Mouse (Mus musculus): ENCODE data around the gene Lurap1. TPM values are rescaled to one million over a fixed set of nuclear protein-coding genes. Genes with fewer than 3 reads are reported as not detected.

Gene Lurap1
- polyA plus RNA-seq, 1 experiment from 2014 or later = 2.8 TPM

DNA sequence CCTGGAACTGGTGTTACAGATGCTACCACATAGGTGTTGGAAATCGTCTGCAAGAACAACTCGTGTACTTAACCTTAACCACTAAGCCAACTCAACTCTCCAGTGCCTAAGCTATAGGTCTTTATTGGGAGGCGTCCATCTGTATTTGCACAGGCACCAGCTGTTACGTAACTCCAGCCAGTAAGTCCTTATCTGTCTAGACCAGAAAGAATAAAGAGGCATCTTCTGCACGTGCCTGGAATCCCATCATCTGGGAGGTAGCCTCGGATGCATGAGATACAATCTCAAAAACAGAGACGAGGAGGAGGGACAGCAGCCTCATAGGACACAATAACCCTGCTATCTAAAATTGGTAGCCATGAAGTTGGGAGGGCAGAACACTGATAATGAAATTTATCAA is 50.2 kb downstream of the Lurap1 start:
- H3K9ac ChIP-seq (replicated peaks; ENCODE audit: low read depth) = no peak overlapping the region

DNA sequence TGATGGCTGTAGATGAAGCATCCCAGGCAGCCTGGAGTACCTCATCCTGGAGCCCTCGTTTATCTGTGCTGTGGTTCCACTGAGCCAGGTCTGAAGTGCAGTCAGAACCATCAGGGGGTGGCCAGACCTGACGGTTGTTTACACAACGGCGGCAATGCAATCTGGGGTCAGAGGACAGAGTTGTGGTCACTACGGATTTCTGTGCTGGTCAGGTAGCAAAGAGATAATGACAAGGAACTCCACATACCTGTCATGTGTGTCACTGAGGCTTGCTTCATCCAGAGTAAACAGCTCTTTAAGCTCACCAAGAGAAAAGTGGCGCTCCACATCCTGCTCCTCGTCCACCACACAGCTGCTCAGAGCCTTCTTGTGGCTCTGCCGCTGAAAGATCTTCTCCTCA is 53.9 kb downstream of the Lurap1 start:
- H3K9me3 ChIP-seq (ENCODE audit: low read length) = no peaks in the 10 kb centered on the region
- H3K9ac ChIP-seq (replicated peaks; ENCODE audit: low read depth) = no peak overlapping the region
- 56% methylated on average over 8 of the region's 8 CpGs for WGBS
- H3K4me3 ChIP-seq (ENCODE audit: low read depth, low read length) = no peak overlapping the region
- H3K36me3 ChIP-seq (ENCODE audit: insufficient read depth, low read length) = peaks cover 54% of the 10 kb centered on the region
- ATAC-seq = no peak
- no peaks in the 10 kb centered on the region for H3K4me1 ChIP-seq (ENCODE audit: insufficient read depth, low read depth, low read length)
- no peak overlapping the region for H3K27ac ChIP-seq (ENCODE audit: low read length)
- no peak for DNase-seq (ENCODE audit: low spot score)
- H3K4me2 ChIP-seq (replicated peaks; ENCODE audit: low read depth, low read length) = no peak overlapping the region
- no peaks in the 10 kb centered on the region for H3K27me3 ChIP-seq (replicated peaks; ENCODE audit: insufficient read depth, low read length)
- TF ChIP-seq EP300 (IDR thresholded peaks at IDR 0.05) (no peak), CTCF (IDR thresholded peaks at IDR 0.05) (no peak)

More for the DNA sequence above, 50.2 kb downstream of the Lurap1 start:
- TF ChIP-seq EP300 (IDR thresholded peaks at IDR 0.05) (no peak), CTCF (IDR thresholded peaks at IDR 0.05) (no peak)
- Histone ChIP-seq H3K36me3 (ENCODE audit: insufficient read depth, low read length) (peaks cover 32% of the 10 kb centered on the region), H3K4me1 (ENCODE audit: insufficient read depth, low read depth, low read length) (no peaks in the 10 kb centered on the region), H3K9me3 (ENCODE audit: low read length) (no peaks in the 10 kb centered on the region), H3K27ac (ENCODE audit: low read length) (no peak overlapping the region), H3K4me2 (replicated peaks; ENCODE audit: low read depth, low read length) (no peak overlapping the region), H3K27me3 (replicated peaks; ENCODE audit: insufficient read depth, low read length) (no peaks in the 10 kb centered on the region), H3K4me3 (ENCODE audit: low read depth, low read length) (no peak overlapping the region)
- 65% methylated on average over 7 of the region's 7 CpGs for WGBS
- DNase-seq (ENCODE audit: low spot score) (no peak), ATAC-seq (no peak)

DNA sequence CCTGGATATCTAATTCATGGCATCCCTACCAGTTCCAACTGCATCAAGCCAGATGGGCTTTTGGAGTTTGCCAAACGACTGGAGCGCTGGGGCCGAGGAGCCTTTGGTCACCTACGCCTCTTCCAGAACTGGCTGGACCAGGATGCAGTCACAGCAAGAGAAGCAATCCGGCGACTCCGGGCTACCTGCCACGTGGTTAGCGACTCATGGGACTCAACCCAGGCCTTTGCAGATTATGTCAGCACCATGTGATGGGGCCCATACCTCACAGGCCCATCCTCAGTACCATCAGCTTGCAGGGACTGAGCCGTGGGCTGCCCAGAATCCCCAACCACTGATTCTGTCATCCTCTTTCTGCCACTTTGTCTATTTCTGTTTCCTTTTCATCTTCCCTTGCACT is 54.8 kb downstream of the Lurap1 start:
- Histone ChIP-seq H3K4me1 (ENCODE audit: insufficient read depth, low read depth, low read length) (no peaks in the 10 kb centered on the region), H3K27me3 (replicated peaks; ENCODE audit: insufficient read depth, low read length) (no peaks in the 10 kb centered on the region), H3K4me3 (ENCODE audit: low read depth, low read length) (no peak overlapping the region), H3K9ac (replicated peaks; ENCODE audit: low read depth) (no peak overlapping the region), H3K4me2 (replicated peaks; ENCODE audit: low read depth, low read length) (no peak overlapping the region), H3K9me3 (ENCODE audit: low read length) (no peaks in the 10 kb centered on the region), H3K36me3 (ENCODE audit: insufficient read depth, low read length) (peaks cover 62% of the 10 kb centered on the region), H3K27ac (ENCODE audit: low read length) (no peak overlapping the region)
- no peak for ATAC-seq
- 83% methylated on average over 10 of the region's 10 CpGs for WGBS
- no peak for DNase-seq (ENCODE audit: low spot score)
- TF ChIP-seq EP300 (IDR thresholded peaks at IDR 0.05) = no peak
- no peak for TF ChIP-seq CTCF (IDR thresholded peaks at IDR 0.05)

DNA sequence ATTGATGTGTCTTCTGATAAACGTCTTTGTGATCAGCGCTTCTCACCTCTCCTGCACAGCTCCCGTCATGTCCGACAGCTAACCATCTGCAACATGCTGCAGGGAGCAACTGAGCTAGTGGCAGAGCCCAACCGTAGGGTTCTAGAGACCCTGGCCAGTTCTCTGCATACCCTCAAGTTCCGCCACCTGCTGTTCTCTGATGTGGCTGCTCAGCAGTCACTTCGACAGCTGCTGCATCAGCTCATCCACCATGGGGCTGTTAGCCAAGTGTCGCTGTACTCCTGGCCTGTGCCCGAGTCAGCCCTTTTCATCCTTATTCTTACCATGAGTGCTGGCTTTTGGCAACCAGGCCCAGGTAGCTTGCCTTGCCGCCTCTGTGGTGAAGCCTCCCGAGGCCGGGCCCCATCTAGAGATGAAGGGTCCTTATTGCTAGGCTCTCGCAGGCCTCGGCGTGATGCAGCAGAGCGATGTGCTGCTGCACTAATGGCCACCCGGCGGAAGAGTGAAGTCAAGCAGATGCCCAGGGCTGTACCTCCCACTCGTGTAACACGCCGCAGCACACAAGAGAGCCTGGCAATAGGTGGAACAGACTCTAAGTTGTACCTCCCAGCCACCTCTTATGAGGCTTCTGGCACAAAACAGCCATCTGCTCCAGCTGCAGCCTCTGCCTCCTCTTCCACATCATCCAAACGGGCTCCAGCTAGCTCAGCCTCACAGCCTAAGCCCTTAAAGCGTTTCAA is 62.5 kb downstream of the Lurap1 start:
- Histone ChIP-seq H3K9ac (replicated peaks; ENCODE audit: low read depth) (no peak overlapping the region), H3K4me3 (ENCODE audit: low read depth, low read length) (no peak overlapping the region), H3K27me3 (replicated peaks; ENCODE audit: insufficient read depth, low read length) (no peaks in the 10 kb centered on the region), H3K4me1 (ENCODE audit: insufficient read depth, low read depth, low read length) (no peaks in the 10 kb centered on the region), H3K4me2 (replicated peaks; ENCODE audit: low read depth, low read length) (no peak overlapping the region), H3K9me3 (ENCODE audit: low read length) (no peaks in the 10 kb centered on the region), H3K36me3 (ENCODE audit: insufficient read depth, low read length) (peaks cover 32% of the 10 kb centered on the region), H3K27ac (ENCODE audit: low read length) (no peak overlapping the region)
- TF ChIP-seq CTCF (IDR thresholded peaks at IDR 0.05) = no peak
- TF ChIP-seq EP300 (IDR thresholded peaks at IDR 0.05) = no peak
- 90% methylated on average over 23 of the region's 23 CpGs for WGBS
- no peak for DNase-seq (ENCODE audit: low spot score)
- ATAC-seq = no peak

Other genes starting within 250 kb of the Lurap1 start
- gene Dmbx1, start 211.4 kb downstream of the Lurap1 start, polyA plus RNA-seq (2015; fragmentation: Nextera tagmentation; extraction: Ambion mirVana) = not detected in 2 replicates
- gene Faah, start 133.4 kb downstream of the Lurap1 start, polyA plus RNA-seq (2015; fragmentation: Nextera tagmentation; extraction: Ambion mirVana) = 12.1 and 13.4 TPM in 2 replicates
- 33.7 and 37.9 TPM in 2 replicates for gene Nsun4, start 97.5 kb downstream of the Lurap1 start, polyA plus RNA-seq (2015; fragmentation: Nextera tagmentation; extraction: Ambion mirVana)
- gene Uqcrh, start 76.3 kb downstream of the Lurap1 start, polyA plus RNA-seq (2015; fragmentation: Nextera tagmentation; extraction: Ambion mirVana) = 423 and 444 TPM in 2 replicates
- 46.1 and 49.0 TPM in 2 replicates for gene Lrrc41, start 76.1 kb downstream of the Lurap1 start, polyA plus RNA-seq (2015; fragmentation: Nextera tagmentation; extraction: Ambion mirVana)
- gene Rad54l, start 27.6 kb downstream of the Lurap1 start, polyA plus RNA-seq (2015; fragmentation: Nextera tagmentation; extraction: Ambion mirVana) = 1.5 and 2.2 TPM in 2 replicates
- 40.7 and 40.8 TPM in 2 replicates for gene Pomgnt1, start 27.5 kb downstream of the Lurap1 start, polyA plus RNA-seq (2015; fragmentation: Nextera tagmentation; extraction: Ambion mirVana)
- gene Tspan1, start 16.3 kb upstream of the Lurap1 start, polyA plus RNA-seq (2015; fragmentation: Nextera tagmentation; extraction: Ambion mirVana) = 118 and 131 TPM in 2 replicates
- not detected in 2 replicates for gene 1700042G07Rik, start 22.0 kb upstream of the Lurap1 start, polyA plus RNA-seq (2015; fragmentation: Nextera tagmentation; extraction: Ambion mirVana)
- not detected in 2 replicates for gene Gm49337, start 22.0 kb upstream of the Lurap1 start, polyA plus RNA-seq (2015; fragmentation: Nextera tagmentation; extraction: Ambion mirVana)
- gene Pik3r3, start 70.3 kb upstream of the Lurap1 start, polyA plus RNA-seq (2015; fragmentation: Nextera tagmentation; extraction: Ambion mirVana) = 10.0 and 11.7 TPM in 2 replicates

All from lung, postnatal 0 days (tissue).